Mouse (Mus musculus) kidney, adult 11 months (tissue): ENCODE measurements at regions not wholly inside any gene's neighbourhood (a gene's known extent, or its start where the extent isn't known, plus 50 kb on each side); places are given as distances from the start of the nearest gene placed in this dataset.
A peak's percentile ranks its signal among the peaks of the same experiment; 100 is the strongest.
"Not testable (repeated sequence)": the region's sequence is repeated elsewhere in the genome, so short reads cannot be mapped to it uniquely, and the experiment has no call there.

Experiments used
- DNase-seq: peaks from one replicate; pipeline ENCODE4 v3.0.0; 2022

- DNase-seq: no peak
These were observed 259.6 kb downstream of the Pou4f1 start for GRCm38 (mm10) chr14:104208040-104208816.

GRCm38 (mm10) chr14:104206602-104207001, 261.2 kb downstream of the Pou4f1 start:
- no peak for DNase-seq

- no peak for DNase-seq
These were observed 264.4 kb downstream of the Pou4f1 start for GRCm38 (mm10) chr14:104203239-104203986.

GRCm38 (mm10) chr14:104193198-104193597, 274.6 kb downstream of the Pou4f1 start:
- DNase-seq: no peak

- no peak for DNase-seq
These were observed 292.7 kb downstream of the Pou4f1 start for GRCm38 (mm10) chr14:104175122-104175521.

GRCm38 (mm10) chr14:104146841-104147240, 302.6 kb upstream of the Ednrb start:
- no peak for DNase-seq

GRCm38 (mm10) chr14:104145395-104145794, 301.2 kb upstream of the Ednrb start:
- no peak for DNase-seq

- DNase-seq: no peak
These were observed 271.1 kb upstream of the Ednrb start for GRCm38 (mm10) chr14:104114986-104115951.

GRCm38 (mm10) chr14:104114182-104114581, 270.0 kb upstream of the Ednrb start:
- no peak for DNase-seq

GRCm38 (mm10) chr14:104113448-104113847, 269.2 kb upstream of the Ednrb start:
- DNase-seq: no peak

GRCm38 (mm10) chr14:104086381-104086780, 242.2 kb upstream of the Ednrb start:
- no peak for DNase-seq

- DNase-seq: not testable (repeated sequence)
These were observed 220.0 kb upstream of the Ednrb start for GRCm38 (mm10) chr14:104064199-104064598.

GRCm38 (mm10) chr14:104053697-104054096, 209.5 kb upstream of the Ednrb start:
- DNase-seq: no peak

GRCm38 (mm10) chr14:104038628-104039325, 194.6 kb upstream of the Ednrb start:
- DNase-seq: peak; percentile 12

- DNase-seq: no peak
These were observed 189.4 kb upstream of the Ednrb start for GRCm38 (mm10) chr14:104033606-104034005.

- no peak for DNase-seq
These were observed 186.7 kb upstream of the Ednrb start for GRCm38 (mm10) chr14:104030784-104031470.

- no peak for DNase-seq
These were observed 185.7 kb upstream of the Ednrb start for GRCm38 (mm10) chr14:104029668-104030530.

GRCm38 (mm10) chr14:104027900-104028285, 183.7 kb upstream of the Ednrb start:
- DNase-seq: no peak

- DNase-seq: peak; percentile 62
These were observed 183.1 kb upstream of the Ednrb start for GRCm38 (mm10) chr14:104027077-104027899.

GRCm38 (mm10) chr14:104008538-104008937, 164.3 kb upstream of the Ednrb start:
- no peak for DNase-seq
